Mouse (Mus musculus) monocyte, adult 59 days (primary cell): ENCODE measurements around the gene Sdhaf2. TPM values are rescaled to one million over a fixed set of nuclear protein-coding genes. Genes with fewer than 3 reads are reported as not detected.

Experiments used
- total RNA-seq, 2 experiments: library from RNA; stranded (reverse); gene quantifications; one replicate each; pipeline ENCODE4 v1.2.4; 2023

The Sdhaf2 gene
- total RNA-seq = 10 to 100 TPM; 35.0 to 43.7 TPM

DNA sequence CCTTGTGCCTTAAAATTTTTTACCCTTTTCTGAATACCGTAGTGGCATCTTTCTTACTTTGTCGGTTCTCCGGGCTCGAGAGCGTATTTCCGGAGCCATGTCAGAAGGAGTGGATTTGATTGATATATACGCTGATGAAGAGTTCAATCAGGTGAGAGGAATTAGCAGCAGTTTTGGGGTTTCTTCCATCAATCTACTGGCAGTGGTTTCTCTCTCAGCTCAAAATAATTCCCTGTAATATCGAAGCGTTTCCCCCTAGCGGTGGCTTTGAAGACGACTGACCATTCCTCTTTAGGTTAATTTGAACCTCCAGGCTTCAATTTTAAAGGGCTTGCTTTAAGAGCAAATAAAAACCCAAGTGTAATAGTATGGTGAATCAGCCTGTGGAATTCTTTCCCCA lies at the start of gene Sdhaf2:
Gene Sdhaf2 (minus strand): TSS at position 233 of the 400 bp plus-strand sequence.

DNA sequence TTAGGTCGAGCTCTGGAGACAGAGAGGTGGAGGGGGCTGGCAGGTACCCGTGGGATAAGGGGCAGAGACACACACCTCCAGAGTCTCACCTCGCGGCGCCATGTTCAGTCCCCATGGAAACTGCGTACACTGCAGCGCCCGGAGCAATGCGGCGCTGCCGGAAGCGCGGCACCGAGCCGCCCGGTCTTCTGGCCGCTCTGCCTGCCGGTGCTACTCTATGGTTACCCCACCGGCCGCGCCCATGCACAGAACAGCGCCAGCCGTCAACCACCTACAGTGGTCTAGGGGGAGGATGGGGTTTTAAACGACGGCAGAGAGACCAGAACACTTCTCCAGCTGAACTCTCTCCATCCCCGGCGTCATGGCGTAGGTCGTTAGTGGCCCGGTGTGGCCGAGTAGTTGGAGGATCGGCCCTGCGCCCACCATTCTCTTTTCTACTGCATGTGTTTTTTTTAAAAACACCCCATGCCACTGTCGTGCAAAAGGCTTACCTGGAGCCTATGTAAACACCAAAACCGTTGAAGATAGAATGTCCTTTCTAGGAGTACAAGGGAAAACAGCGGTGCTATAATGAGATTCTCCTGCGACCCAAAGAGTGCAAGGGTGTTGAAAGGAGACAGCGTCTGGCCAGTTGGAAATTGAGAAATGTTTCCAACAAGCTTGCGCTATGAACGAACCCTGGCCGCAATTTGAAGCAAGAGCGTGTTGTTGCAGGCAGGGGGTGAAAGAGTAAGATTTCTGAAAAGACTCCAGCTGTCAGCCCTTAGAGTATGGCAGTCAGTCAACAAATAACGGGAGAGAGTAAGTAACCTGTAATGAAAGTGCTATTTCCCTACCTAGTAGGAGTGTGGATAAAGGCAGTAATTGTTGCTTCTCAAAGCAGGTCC lies 29.9 kb upstream of the Sdhaf2 start, which contains the start of gene Tmem216:
Gene Tmem216 (minus strand): TSS at position 615 of the 887 bp plus-strand sequence.

DNA sequence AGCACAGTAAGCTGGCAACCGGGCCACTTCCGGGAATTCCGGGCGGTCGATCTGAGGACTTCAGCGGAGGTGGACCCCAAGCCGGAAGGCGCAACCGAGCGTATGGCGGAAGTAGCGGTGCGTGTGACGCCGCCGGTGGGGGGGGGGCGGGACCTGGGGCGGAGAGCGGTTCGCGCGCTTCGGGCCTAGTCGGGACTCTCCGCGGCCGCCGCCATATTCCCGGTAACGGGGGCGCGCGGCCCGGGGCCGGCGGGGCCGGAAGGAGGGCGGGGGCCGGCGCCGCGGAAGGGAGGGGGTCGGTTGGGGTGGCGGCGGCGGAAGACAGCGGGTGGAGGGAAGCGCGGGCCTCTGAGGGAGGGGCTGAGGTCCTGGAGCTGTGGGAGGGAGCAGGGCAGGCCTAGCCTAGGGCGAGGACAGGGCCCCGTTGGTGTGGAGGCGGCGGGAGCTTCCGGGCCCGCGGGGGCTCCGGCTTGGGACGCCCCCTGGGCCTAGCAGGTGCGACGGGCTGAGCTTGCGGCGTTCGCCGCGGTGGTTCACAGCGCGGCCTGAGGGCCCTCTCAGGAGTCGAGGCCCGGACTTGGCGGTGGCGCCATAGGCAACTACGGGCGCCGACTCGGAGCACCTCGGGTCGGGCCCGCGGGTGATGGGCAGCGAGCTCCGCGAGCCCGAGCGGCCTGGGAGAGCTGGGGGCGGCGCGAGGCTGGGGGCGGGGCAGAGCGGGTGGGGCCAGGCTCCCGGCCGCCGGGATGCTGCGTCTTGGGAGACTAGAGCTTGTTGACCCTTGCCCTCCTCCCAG lies 638 bp downstream of the Sdhaf2 start, which contains the start of gene Cpsf7:
Gene Cpsf7 (plus strand): TSS at position 161 of the 796 bp plus-strand sequence.

DNA sequence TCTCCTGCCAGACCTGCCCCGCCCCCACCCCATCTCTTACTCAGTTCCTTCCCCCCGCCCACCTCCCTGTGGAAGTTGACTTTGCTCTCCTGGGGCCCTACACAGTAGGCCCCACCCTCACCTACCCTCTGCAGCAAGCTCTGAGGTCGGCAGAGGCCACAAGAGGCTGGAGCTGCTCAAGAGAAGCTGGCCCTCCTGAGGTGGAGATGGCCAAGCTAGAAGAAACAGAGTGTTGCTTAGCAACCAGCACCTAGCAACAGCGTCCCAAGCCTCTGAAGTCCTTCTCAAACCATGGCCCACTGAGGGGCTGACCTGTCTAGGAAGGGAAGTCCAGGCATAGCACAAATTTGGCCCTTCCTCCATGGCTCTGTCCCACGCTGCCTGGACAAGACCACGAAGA lies 43.2 kb downstream of the Sdhaf2 start, which contains the start of gene Ppp1r32:
Gene Ppp1r32 (minus strand): TSS at position 226 of the 400 bp plus-strand sequence.

DNA sequence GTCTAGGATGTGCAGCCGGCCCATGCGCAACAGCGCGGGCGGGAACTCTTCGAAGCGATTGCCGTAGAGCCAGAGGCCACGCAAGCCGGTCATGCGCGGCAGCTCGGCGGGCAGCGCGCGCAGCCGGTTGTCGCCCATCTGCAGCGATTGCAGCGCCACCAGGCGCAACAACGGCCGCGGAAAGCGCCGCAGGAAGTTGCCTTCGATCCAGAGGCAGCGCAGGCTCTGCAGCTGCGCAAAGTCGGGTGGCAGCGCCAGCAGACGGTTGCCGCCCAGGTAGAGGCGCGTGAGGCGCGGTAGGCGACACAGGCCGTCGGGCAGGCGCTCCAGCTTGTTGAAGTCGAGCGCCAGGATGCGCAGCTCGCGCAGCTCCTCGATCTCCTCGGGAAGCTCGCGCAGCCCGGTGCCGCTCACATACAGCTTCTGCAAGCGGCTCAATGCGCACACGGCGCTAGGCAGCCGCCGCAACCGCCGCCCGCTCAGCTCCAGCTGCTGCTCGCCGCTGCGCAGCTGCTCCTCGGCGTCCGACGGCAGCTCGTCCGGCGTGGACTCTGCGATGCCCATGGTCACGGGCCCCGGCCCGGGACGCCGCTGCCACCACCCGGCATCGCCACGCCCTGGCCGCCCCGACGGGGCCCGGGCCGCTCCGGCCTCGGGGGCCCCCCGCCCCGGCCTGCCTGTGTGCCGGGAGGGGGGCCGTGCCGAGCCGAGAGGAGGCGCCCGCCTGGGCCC lies 69.0 kb downstream of the Sdhaf2 start, which contains the start of gene Lrrc10b:
Gene Lrrc10b (minus strand): TSS at position 722 of the 732 bp plus-strand sequence.

Other genes with a start within 250 kb of the Sdhaf2 start
- gene Dagla, start 221.3 kb downstream of the Sdhaf2 start, total RNA-seq = 1 to 10 TPM; 3.9 to 5.4 TPM
- not detected for gene Syt7, start 137.1 kb downstream of the Sdhaf2 start, total RNA-seq
- gene Lrrc10b, start 68.7 kb downstream of the Sdhaf2 start, total RNA-seq = not detected
- gene Ppp1r32, start 43.2 kb downstream of the Sdhaf2 start, total RNA-seq = 1 to 10 TPM; 2.3 to 3.8 TPM
- gene Cpsf7, start 876 bp downstream of the Sdhaf2 start, total RNA-seq = 100 to 1,000 TPM; 105 to 110 TPM
- gene Tmem216, start 30.1 kb upstream of the Sdhaf2 start, total RNA-seq = 1 to 10 TPM; 2.8 to 3.1 TPM
- gene Cyb561a3, start 51.0 kb upstream of the Sdhaf2 start, total RNA-seq = 10 to 100 TPM; 30.3 TPM
- gene Tmem138, start 51.2 kb upstream of the Sdhaf2 start, total RNA-seq = 1 to 10 TPM; 1.9 to 4.3 TPM
- 100 to 1,000 TPM; 103 to 134 TPM for gene Ddb1, start 79.2 kb upstream of the Sdhaf2 start, total RNA-seq
- 1 to 10 TPM; 4.3 to 4.7 TPM for gene Tkfc, start 79.5 kb upstream of the Sdhaf2 start, total RNA-seq
- gene Vwce, start 108.1 kb upstream of the Sdhaf2 start, total RNA-seq = not detected
- gene Pga5, start 151.9 kb upstream of the Sdhaf2 start, total RNA-seq = not detected
- 10 to 100 TPM; 30.0 to 34.0 TPM for gene Vps37c, start 162.6 kb upstream of the Sdhaf2 start, total RNA-seq
- 1 to 10 TPM; 1.0 to 1.5 TPM for gene Cd5, start 212.9 kb upstream of the Sdhaf2 start, total RNA-seq